Mouse (Mus musculus) left cerebral cortex, adult 9 months (tissue): ENCODE measurements around the gene Fry.

Source experiments
- DNase-seq, 2 experiments: peaks; one replicate each; pipeline ENCODE4 v3.0.0; 2022; ENCODE audit warnings: low spot score in 2 of 2

Gene Fry

GRCm38 (mm10) chr5:150272173-150272572 lies 153.7 kb downstream of the Fry start:
- DNase-seq: no peak

- DNase-seq: no peak
These were observed 156.9 kb downstream of the Fry start for GRCm38 (mm10) chr5:150275314-150275713.

GRCm38 (mm10) chr5:150276611-150277010 lies 158.2 kb downstream of the Fry start:
- DNase-seq: peak; percentile 33 to 38

- no peak for DNase-seq
These were observed 160.9 kb downstream of the Fry start for GRCm38 (mm10) chr5:150279387-150279786.

GRCm38 (mm10) chr5:150281084-150281483 lies 162.6 kb downstream of the Fry start:
- no peak for DNase-seq

- DNase-seq: no peak
These were observed 163.6 kb downstream of the Fry start for GRCm38 (mm10) chr5:150282091-150282490.

- DNase-seq: no peak
These were observed 169.5 kb downstream of the Fry start for GRCm38 (mm10) chr5:150287949-150288348.

- DNase-seq: peak in 1 of 2 experiments; percentile 39
These were observed 171.2 kb downstream of the Fry start for GRCm38 (mm10) chr5:150289611-150290010.

- DNase-seq: no peak
These were observed 172.2 kb downstream of the Fry start for GRCm38 (mm10) chr5:150290494-150291199.

- no peak for DNase-seq
These were observed 172.8 kb downstream of the Fry start for GRCm38 (mm10) chr5:150291216-150291615.

GRCm38 (mm10) chr5:150292186-150292585 lies 173.7 kb downstream of the Fry start:
- DNase-seq: no peak

GRCm38 (mm10) chr5:150294306-150294705 lies 175.9 kb downstream of the Fry start:
- DNase-seq: no peak

GRCm38 (mm10) chr5:150295096-150295495 lies 176.7 kb downstream of the Fry start:
- no peak for DNase-seq

- no peak for DNase-seq
These were observed 180.5 kb downstream of the Fry start for GRCm38 (mm10) chr5:150298969-150299368.

GRCm38 (mm10) chr5:150302123-150302522 lies 183.7 kb downstream of the Fry start:
- DNase-seq: no peak

GRCm38 (mm10) chr5:150302996-150303395 lies 184.6 kb downstream of the Fry start:
- DNase-seq: no peak

GRCm38 (mm10) chr5:150306497-150306896 lies 188.1 kb downstream of the Fry start:
- no peak for DNase-seq

- DNase-seq: no peak
These were observed 194.8 kb downstream of the Fry start for GRCm38 (mm10) chr5:150313229-150313628.

- DNase-seq: no peak
These were observed 196.1 kb downstream of the Fry start for GRCm38 (mm10) chr5:150314582-150314981.

- DNase-seq: no peak
These were observed 207.0 kb downstream of the Fry start for GRCm38 (mm10) chr5:150325411-150325810.

- DNase-seq: no peak
These were observed 210.2 kb downstream of the Fry start for GRCm38 (mm10) chr5:150328686-150329085.

- DNase-seq: no peak
These were observed 213.4 kb downstream of the Fry start for GRCm38 (mm10) chr5:150331821-150332220.

GRCm38 (mm10) chr5:150332810-150333209 lies 214.4 kb downstream of the Fry start:
- DNase-seq: no peak

- DNase-seq: no peak
These were observed 214.9 kb downstream of the Fry start for GRCm38 (mm10) chr5:150333328-150333731.
